Mouse (Mus musculus) C2C12 (cell line): ENCODE results near the gene Pnkp. TPM values are rescaled to one million over a fixed set of nuclear protein-coding genes. Genes with fewer than 3 reads are reported as not detected.
A peak's percentile ranks its signal among the peaks of the same experiment; 100 is the strongest.
"Not testable (repeated sequence)": the region's sequence is repeated elsewhere in the genome, so short reads cannot be mapped to it uniquely, and the experiment has no call there.

Experiments
- H3K27me3 ChIP-seq: one replicate; pipeline ENCODE4 v1.6.1; 2011; ENCODE audit not compliant: control insufficient read depth, insufficient read depth, insufficient read length
- H3K36me3 ChIP-seq: one replicate; pipeline ENCODE4 v1.6.1; 2011; ENCODE audit not compliant: control insufficient read depth, insufficient read depth
- H3K4me3 ChIP-seq: one replicate; pipeline ENCODE4 v1.5.1; 2011; ENCODE audit warnings: mild to moderate bottlenecking, control low read depth; ENCODE audit not compliant: poor library complexity, insufficient read depth, severe bottlenecking
- H3K79me2 ChIP-seq: one replicate; pipeline ENCODE4 v1.6.1; 2011; ENCODE audit not compliant: control insufficient read depth, insufficient read depth
- H3K79me3 ChIP-seq: one replicate; pipeline ENCODE4 v1.6.1; 2011; ENCODE audit warnings: low read depth, control low read depth
- H3ac ChIP-seq: one replicate; pipeline ENCODE3; 2011; ENCODE audit warnings: low read depth; ENCODE audit not compliant: control insufficient read depth, insufficient read length
- CEBPB ChIP-seq: IDR thresholded peaks from one replicate; pipeline ENCODE4 v1.6.1; 2011; ENCODE audit warnings: low read depth, mild to moderate bottlenecking, control low read depth, moderate library complexity
- CTCF ChIP-seq: IDR thresholded peaks from one replicate; pipeline ENCODE4 v1.5.1; 2011; ENCODE audit not compliant: control insufficient read depth, insufficient read depth, insufficient read length
- FOSL1 ChIP-seq: IDR thresholded peaks from one replicate; pipeline ENCODE4 v1.8.0; 2011; ENCODE audit warnings: mild to moderate bottlenecking, low read length; ENCODE audit not compliant: poor library complexity, insufficient read depth, severe bottlenecking
- MAX ChIP-seq: IDR thresholded peaks from one replicate; pipeline ENCODE4 v1.6.1; 2011; ENCODE audit warnings: mild to moderate bottlenecking, control low read depth
- MYOD1 ChIP-seq: IDR thresholded peaks from one replicate; pipeline ENCODE4 v1.6.1; 2011; ENCODE audit warnings: low read depth; ENCODE audit not compliant: control insufficient read depth, insufficient read length
- MYOG ChIP-seq: IDR thresholded peaks from one replicate; pipeline ENCODE4 v1.6.1; 2011; ENCODE audit not compliant: control insufficient read depth, insufficient read length; ENCODE audit errors: extremely low read depth
- USF1 ChIP-seq: IDR thresholded peaks from one replicate; pipeline ENCODE4 v1.6.1; 2011; ENCODE audit warnings: low read depth, mild to moderate bottlenecking, control low read depth, moderate library complexity
- polyA plus RNA-seq: library from polyadenylated mRNA; unstranded; fragments of >200 nt; fragmentation: generic; extraction: Trizol; gene quantifications from one replicate; pipeline ENCODE4 v1.2.1, GENCODE M21; 2012; ENCODE audit warnings: missing spikeins

Gene Pnkp
- polyA plus RNA-seq, 1 experiment = 32.0 TPM

DNA sequence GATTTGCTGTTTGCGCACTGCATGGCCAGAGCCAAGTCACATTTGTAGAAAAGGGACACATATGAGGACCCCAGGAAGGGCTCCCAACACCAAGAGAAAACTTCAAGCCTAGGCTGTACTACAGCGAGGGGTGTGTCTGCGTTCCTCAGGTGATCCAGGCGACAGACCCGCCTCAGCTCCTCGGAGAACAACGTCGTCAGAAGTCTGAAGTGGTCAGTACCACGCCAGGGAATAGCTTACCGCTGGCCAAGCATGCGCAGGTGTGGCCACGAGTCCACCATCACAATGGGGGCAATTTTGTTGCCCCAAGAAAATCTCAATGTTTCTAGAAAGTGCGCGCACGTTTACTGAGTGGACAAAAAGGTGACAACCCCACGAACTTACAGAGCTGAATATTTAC is 11.5 kb downstream of the Pnkp start:
- peak overlapping the region; percentile 78 for H3K4me3 ChIP-seq

DNA sequence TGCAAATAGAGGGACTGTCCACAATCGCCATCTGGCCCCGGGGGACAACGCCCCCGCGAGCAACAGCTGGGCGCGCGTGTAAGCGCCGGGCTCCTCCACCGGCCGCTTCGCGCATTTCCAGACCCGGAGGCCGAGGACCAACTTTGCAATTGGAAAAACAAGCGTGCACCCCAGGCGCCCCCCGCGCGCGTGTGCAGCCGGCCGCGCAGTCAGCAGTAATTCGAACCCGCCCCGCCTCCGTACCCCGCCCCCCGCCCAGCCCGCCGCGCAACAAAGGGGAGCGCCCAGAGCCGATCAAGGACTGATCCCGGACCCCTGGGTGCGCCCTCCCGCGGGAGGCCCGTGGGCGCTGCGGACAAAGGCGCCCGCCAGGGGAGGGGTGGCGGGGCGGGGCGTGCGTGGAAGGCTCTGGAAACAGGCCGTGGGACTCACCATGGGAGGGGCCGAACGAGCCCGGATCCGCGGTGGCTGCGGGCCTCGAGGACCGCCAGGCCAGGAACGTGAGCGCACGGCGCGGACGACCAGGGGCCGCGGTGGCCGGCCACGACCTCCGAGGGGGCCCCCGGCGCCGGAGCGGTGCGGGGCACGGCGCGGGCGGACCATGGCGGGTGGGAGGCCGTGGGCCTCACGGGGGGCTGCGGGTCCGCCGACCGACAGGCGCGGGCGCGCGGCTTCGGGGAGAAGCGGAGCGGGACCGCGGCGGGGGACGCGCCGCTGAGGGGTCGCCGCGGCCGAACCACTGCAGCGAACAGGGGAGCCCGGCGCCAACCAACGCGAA is 12.2 kb downstream of the Pnkp start:
- no peaks in the 10 kb centered on the region for H3K27me3 ChIP-seq
- TF ChIP-seq FOSL1 (no peak), MAX (no peak), CEBPB (no peak), MYOD1 (no peak), USF1 (no peak), CTCF (no peak), MYOG (no peak)
- peaks cover 35% of the 10 kb centered on the region for H3K79me3 ChIP-seq
- peak overlapping the region; percentile 78 for H3K4me3 ChIP-seq
- peak overlapping the region; percentile 87 for H3ac ChIP-seq
- peaks cover 47% of the 10 kb centered on the region for H3K79me2 ChIP-seq
- H3K36me3 ChIP-seq = peaks cover 16% of the 10 kb centered on the region

More for the DNA sequence above, 11.5 kb downstream of the Pnkp start:
- peaks cover 21% of the 10 kb centered on the region for H3K36me3 ChIP-seq
- H3ac ChIP-seq = peak overlapping the region; percentile 57
- TF ChIP-seq MAX (no peak), MYOD1 (no peak), MYOG (no peak), CEBPB (no peak)
- peaks cover 52% of the 10 kb centered on the region for H3K79me2 ChIP-seq
- H3K27me3 ChIP-seq = no peaks in the 10 kb centered on the region
- peaks cover 35% of the 10 kb centered on the region for H3K79me3 ChIP-seq

DNA sequence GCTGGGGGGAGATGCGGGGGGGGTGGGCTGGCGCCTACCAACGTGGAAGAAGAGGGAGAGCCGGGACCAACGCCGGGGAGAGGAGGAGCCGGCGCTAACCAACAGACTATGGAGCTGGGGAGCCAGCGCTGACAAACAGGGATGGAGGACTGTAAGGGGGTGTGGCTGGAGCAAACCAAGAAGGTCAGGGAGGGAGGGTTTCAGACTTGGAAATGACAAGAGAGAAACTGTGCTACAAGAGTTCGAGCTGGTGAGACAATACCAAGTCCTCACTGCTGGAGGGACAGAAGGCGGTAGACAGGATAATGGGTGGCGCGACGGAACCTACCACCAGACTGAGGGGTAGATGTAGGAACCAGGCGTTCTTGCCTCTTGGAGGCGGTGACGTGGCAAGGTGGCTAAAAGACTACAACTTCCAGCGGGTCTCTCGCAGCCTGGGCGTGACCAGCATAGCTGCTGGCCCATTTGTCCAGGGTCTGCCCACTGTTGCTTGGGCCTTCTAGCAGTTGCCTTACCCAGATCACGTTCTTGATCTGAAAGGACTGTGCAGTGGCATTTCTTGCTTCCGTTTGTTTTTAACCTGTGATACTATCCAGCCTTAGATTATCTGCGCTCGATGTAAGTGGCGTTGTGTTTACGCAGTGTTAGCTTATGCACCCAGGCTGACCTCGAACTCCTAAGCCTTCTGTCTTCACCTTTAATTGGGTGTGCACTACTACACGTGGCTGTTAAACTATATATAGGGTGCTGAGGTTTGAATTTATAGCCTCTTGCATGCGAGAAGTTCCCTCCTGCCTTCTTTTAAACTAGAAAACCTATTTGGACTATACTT is 13.0 kb downstream of the Pnkp start, which contains the start of gene Ptov1:
Ptov1 (minus strand) TSS at position 92 of the 832 bp plus-strand sequence.
- TF ChIP-seq FOSL1 = no peak
- no peak for TF ChIP-seq MAX
- TF ChIP-seq MYOD1 = no peak
- TF ChIP-seq CTCF = no peak
- TF ChIP-seq CEBPB = no peak
- TF ChIP-seq USF1 = no peak
- no peak for TF ChIP-seq MYOG
- Histone ChIP-seq H3K4me3 (peak within 1 kb of the TSS; percentile 78), H3K79me2 (peaks cover 39% of the 10 kb centered on the region), H3ac (peak within 1 kb of the TSS; percentile 87), H3K27me3 (no peaks in the 10 kb centered on the region), H3K79me3 (peaks cover 33% of the 10 kb centered on the region), H3K36me3 (peaks cover 8% of the 10 kb centered on the region)

DNA sequence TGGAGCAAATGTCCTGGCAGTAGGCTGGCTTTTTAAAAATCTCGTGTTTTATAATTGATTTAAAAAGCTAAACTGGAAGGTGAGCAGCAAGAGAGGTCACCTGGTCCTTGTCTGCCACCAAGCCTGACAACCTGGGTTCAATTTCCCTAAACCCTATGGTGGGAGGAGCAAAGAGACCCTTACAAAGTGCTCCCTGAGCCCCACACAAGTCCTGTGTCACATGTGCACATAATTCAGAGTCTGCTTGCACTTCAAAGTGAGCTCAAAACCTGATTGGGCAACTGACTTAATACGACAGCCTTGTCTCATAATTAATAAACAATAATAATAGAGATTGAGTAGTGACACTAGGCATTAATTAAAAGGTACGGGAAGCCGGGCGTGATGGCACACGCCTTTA is 13.7 kb downstream of the Pnkp start:
- peaks cover 28% of the 10 kb centered on the region for H3K79me3 ChIP-seq
- H3K79me2 ChIP-seq = peaks cover 32% of the 10 kb centered on the region
- H3K27me3 ChIP-seq = no peaks in the 10 kb centered on the region
- TF ChIP-seq MYOD1 (no peak), FOSL1 (no peak), USF1 (no peak), MYOG (no peak), MAX (no peak), CTCF (no peak), CEBPB (no peak)
- no peak overlapping the region for H3K4me3 ChIP-seq
- H3K36me3 ChIP-seq = peaks cover 5% of the 10 kb centered on the region
- H3ac ChIP-seq = peak overlapping the region; percentile 44

- Histone ChIP-seq H3ac (no peak overlapping the region), H3K79me2 (peaks cover 27% of the 10 kb centered on the region), H3K4me3 (no peak overlapping the region), H3K79me3 (peaks cover 24% of the 10 kb centered on the region), H3K27me3 (no peaks in the 10 kb centered on the region), H3K36me3 (peaks cover under 1% of the 10 kb centered on the region)
- no peak for TF ChIP-seq MAX
- TF ChIP-seq CTCF = no peak
- TF ChIP-seq FOSL1 = no peak
- no peak for TF ChIP-seq CEBPB
- TF ChIP-seq MYOG = no peak
- no peak for TF ChIP-seq MYOD1
- no peak for TF ChIP-seq USF1
Measured at GRCm38 (mm10) chr7:44871181-44871580, 14.2 kb downstream of the Pnkp start.

GRCm38 (mm10) chr7:44871774-44872173 is 14.8 kb downstream of the Pnkp start:
- H3ac ChIP-seq, H3K27me3 ChIP-seq, H3K36me3 ChIP-seq, H3K4me3 ChIP-seq: not testable (repeated sequence)
- H3K79me3 ChIP-seq = peaks cover 19% of the 10 kb centered on the region
- H3K79me2 ChIP-seq = peaks cover 21% of the 10 kb centered on the region
